Mouse (Mus musculus): ENCODE measurements around the gene Gm21731.
"Not testable (repeated sequence)": the region's sequence is repeated elsewhere in the genome, so short reads cannot be mapped to it uniquely, and the experiment has no call there.

Gene Gm21731

DNA sequence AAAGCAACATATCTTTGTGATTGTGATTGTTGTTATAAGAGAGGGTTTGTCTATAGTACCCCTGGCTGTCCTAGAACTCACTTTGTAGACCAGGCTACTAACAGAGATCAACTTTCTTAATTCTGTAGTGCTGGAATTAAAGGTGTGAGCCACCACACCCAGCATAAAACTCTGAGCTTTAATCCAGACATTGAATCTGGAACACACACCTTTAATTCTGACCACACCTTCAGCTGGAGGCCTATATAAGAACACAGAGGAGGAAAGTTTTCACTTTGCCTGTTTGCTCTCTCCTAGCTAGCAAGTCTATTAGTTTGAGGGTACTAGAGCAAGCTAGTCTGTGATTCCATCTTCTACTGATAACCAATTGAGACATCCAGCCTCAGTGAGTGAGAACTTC, at the start of gene Gm21731:
Gene Gm21731, plus strand, starts transcription at position 301 of the 400 bp plus-strand sequence.
- DNase-seq, result not testable (repeated sequence)

DNA sequence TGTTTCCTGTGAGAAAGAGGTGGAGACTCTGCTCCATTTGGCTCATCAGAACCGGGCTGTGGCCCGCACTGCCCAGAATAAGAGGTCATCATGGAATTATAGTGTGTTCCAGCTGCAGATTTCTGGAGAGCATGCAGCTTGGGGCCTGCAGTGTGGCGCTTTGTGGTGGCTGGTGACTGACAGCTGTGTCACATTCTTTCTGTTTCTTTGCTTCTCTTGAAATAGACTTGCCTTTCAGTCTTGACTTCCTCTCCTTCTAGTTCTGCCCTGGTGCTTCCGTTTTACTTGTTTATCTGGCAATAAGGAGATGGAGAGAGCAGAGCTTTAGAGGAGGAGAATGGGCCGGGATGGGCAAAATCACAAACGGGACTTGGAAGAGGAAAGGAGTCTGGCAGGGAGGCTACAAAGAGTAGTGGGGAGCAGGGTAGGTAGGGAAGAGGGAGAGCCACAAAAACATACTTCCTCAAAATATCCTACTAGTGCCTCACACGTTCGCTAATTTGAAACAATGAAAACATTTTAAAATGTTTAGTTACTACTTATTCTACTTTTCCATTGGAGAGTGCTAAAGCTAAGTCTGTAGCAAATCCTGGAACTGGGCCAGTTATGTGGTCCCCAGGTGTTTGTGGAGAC, 42.6 kb upstream of the Gm21731 start:
- not testable (repeated sequence) for DNase-seq

- not testable (repeated sequence) for DNase-seq
These were observed 23.1 kb upstream of the Gm21731 start, which contains the start of gene Gm21762 for GRCm38 (mm10) chr13:120215847-120216246. Gm21762 (minus strand) TSS chr13:120215947.

GRCm38 (mm10) chr13:120220922-120221321, 18.0 kb upstream of the Gm21731 start:
- not testable (repeated sequence) for DNase-seq

DNA sequence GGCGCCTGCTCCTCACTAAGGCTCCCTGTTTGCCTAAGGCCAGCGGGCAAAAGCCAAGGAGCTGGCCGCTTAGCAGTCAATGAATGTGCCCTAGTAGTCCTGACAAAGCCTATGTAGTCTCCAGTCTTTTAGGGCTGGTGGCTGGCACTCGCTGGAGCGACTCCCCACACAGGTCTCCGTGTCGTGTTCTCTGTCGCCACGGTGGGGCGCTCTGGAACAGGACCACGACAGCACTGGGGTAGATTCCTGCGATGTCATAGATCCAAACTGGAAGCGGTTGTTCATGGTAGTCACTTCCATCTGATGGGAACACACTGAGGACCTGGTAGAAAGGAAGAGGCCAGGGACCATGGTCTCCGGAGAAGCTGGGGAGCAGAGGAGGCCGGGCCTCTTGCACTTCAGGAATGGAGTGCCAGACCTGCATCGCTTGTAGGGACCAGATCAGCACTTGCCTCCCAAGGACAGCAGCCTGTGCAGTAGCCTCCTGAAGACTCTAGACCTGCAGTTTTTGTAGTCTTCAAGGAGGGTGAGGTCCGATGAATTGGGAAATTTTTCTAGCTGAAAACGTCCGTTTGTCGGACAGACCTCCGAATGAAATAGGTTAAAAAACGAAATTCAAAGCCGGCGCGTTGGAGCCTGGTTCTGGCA, 15.8 kb upstream of the Gm21731 start:
- DNase-seq, result not testable (repeated sequence)

DNA sequence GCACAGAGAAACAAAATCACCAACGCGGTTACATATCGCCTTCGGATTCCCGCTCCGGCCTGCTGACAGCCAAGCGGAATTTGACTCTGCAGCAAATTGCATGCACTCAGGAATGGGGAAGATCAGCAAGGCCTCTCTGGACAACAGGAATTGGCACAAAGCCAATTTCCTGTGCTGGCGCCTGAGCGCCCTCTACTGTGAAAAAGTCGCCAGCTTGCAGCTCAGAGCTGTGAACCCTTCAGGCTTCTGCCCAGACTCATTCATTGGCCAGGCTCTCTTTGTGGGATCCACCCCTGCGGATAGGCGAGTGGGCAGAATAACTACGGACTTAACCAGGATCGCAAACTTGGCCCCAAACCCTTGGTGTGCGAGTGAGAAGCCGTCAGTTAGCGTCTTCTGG, 7.1 kb upstream of the Gm21731 start:
- DNase-seq, result not testable (repeated sequence)

DNA sequence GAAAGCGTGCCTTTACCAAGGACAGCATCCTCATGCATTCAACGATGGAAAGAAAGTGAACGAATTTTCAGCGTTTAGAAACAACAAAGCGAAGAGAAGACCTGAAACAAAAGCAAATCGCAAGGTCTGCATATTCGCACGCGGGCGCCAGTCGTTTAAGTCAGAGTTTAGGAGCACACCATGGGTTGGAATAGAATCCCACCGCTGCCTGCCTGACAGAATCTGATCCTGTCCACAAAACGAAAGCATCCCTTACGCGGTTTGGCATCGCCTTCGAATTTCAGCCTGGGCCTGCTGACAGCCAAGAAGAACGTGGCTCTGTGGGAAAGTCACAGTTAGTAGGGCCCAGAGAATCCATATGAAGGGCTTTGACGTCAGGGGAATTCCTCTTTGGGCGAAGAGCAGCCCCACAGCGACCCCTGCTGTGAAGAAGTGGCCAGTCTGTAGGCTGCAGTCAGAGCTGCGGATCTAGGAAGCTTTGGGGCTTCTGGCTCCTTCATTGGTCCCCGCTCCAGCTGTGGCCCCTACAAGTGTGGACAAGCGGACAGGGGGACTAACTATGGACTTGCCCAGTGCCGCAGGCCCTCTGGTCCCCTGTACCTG, 6.4 kb upstream of the Gm21731 start:
- not testable (repeated sequence) for DNase-seq

DNA sequence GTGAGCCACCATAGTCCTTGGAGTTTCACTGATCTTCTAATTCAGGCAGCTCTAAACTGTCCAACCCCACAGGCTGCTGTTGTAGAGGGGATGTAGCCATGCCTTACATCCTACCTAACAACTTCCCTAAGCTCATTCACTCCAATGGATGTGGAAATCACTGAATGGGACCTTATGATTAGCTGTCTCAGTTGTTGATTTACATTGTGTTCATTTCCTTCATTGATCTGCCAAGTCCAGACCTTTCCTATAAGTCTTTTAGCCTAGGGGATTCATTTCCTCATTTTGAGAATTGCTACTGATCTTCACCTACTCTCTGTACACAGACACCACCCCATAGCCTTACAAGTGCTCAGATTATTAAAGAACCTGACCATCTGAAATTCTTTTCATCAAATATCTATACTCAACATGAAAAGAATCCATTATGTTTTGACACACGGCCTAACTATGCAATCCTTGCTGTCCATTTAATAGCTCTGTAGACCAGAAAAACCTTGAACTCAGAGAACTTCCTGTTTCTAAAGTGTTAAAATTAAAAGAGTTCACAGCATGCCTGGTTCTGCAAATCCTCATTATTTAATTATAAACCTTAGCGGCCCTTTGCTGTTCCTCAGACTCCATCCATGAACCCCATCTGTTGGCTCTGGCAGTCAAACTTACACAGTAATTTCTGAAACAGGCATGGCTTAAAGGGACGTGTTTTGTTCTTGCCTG, 12.5 kb downstream of the Gm21731 start:
- DNase-seq, result not testable (repeated sequence)

- not testable (repeated sequence) for DNase-seq
These were observed 20.1 kb downstream of the Gm21731 start for GRCm38 (mm10) chr13:120258817-120259658.

DNA sequence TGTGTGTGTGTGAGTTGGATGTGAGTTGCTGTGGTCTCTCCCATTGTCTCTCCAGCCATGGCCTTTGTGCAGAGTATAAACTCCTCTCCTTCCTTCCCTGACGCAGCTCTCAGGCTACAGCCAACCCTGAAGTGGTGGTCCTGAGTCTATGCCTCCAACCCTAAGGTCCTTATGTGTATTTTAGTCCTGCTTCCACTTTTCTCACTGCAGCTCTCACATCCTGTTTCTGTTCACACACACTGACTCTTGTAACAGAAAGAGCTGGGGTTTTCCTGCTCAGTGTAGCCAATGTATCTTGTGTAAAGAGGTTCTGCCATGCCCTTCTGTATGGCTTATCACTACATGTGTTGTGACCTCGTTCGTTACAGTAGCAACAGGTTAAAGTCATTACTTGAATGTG, 20.8 kb downstream of the Gm21731 start:
- not testable (repeated sequence) for DNase-seq

- not testable (repeated sequence) for DNase-seq
These were observed 24.0 kb downstream of the Gm21731 start, which contains the start of gene AF067061 for GRCm38 (mm10) chr13:120262870-120263269. AF067061 (plus strand) TSS chr13:120263114.

DNA sequence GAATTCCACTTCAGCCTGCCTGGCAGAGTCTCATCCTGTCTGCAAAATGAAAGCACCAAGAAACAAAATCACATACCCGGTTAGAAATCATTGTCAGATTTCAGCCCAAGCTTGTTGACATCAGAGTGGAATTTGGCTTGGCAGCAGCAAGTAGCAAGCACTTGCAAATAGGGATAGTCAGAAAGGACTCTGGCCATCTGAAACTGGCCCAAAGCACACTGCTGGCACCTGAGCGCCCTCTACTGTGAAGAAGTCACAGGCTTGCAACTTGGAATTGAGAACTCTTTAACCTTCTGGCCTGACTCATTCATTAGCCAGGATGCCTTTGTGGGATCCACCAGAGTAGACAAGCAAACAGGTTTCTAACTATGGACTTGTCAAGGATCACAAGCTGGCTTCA, 38.9 kb downstream of the Gm21731 start:
- DNase-seq, result not testable (repeated sequence)

DNA sequence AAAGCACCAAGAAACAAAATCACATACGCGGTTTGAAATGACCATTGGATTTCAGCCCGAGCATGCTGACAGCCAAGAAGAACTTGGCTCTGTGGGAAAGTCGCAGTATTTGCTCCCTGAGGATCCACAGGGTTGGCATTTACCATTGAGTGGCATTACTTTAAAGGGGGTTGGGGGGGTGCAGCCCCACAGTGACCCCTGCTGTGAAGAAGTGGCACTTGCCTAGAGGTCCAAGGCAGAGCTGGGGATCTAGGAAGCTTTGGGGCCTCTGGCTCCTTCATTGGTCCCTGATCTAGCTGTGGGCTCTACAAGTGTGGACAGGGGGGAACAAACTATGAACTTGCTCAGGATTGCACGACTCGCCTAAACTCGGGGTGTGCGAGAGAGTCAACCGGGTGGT, 39.9 kb downstream of the Gm21731 start:
- DNase-seq, result no peak

All from lung, postnatal 14 days (tissue).